Mouse (Mus musculus) olfactory bulb, adult 2 months (tissue): ENCODE data around the gene Henmt1.

ENCODE experiments used
- CTCF ChIP-seq: fragments of 200-500 bp; IDR thresholded peaks from 2 replicates; pipeline ENCODE4 v1.5.1; 2012; ENCODE audit warnings: low read depth, mild to moderate bottlenecking, low read length, moderate library complexity; ENCODE audit not compliant: insufficient read depth
- POLR2A ChIP-seq: fragments of 200-500 bp; IDR thresholded peaks from 2 replicates; pipeline ENCODE4 v1.6.1; 2012; ENCODE audit warnings: mild to moderate bottlenecking, low read depth, low read length, moderate library complexity; ENCODE audit not compliant: insufficient read depth

DNA sequence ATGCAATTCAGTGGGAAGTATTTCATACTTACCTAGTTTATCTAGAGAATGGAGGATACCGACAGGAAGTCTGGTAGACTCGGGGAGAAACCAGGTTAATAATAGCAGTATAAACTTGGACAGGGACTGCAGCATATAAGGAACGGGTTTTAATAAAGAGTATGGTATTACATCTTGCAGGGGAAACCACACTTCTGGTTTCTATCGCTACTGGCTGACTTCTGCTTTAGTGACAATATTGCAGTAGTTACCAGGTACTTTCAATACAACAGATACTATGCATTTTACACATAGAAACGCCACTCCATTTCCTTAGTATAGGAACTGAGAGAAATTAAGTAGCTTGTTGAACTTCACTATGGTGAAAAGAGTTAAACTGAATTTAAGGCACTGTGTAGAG is 68.5 kb downstream of the Henmt1 start:
- TF ChIP-seq CTCF (no peak), POLR2A (no peak)
